Mouse (Mus musculus): Measurements from ENCODE around the gene Col5a2.

DNA sequence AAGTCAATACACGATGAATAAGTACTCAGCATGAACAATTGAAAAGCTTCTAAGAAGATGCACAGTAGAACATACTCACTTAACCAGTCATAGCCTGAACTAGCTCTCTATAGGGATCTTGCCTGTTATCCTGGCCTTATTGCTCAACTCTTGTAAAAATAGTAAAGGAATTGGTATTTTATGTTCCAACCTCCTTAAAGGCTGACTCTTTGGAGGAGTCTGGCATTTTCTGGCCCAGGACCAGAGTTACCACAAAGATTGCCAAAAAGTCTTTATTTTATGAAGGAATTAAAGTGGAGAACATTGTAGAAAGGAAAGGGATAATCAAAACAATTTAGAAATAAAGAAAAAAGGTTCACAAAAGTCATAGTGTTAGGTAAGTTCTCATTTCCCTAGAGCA lies 21.2 kb downstream of the Col5a2 start:
- TF ChIP-seq ZMIZ1 (IDR thresholded peaks at IDR 0.05; ENCODE audit: low read depth, low read length) (no peak), UBTF (IDR thresholded peaks at IDR 0.05; ENCODE audit: low read depth, low read length) (no peak), TCF12 (IDR thresholded peaks at IDR 0.05; ENCODE audit: low read depth, low read length) (no peak), RCOR1 (conservative IDR thresholded peaks at IDR 0.05; ENCODE audit: low read depth, low read length) (no peak), USF1 (IDR thresholded peaks at IDR 0.05; ENCODE audit: low read depth, low read length) (no peak), CTCF (conservative IDR thresholded peaks at IDR 0.05 in 1 of 2, IDR thresholded peaks at IDR 0.05 in 1 of 2; ENCODE audit: low read depth in 2 of 2, low read length in 2 of 2) (no peak), MAFK (IDR thresholded peaks at IDR 0.05; ENCODE audit: insufficient replicate concordance, low read length) (no peak), ZNF384 (IDR thresholded peaks at IDR 0.05; ENCODE audit: low read depth, low read length) (no peak), E2F4 (IDR thresholded peaks at IDR 0.05; ENCODE audit: insufficient replicate concordance, low read depth, low read length) (no peak)
